ENCODE assay signal across 19 mouse cellular contexts in the genomic region with DNA sequence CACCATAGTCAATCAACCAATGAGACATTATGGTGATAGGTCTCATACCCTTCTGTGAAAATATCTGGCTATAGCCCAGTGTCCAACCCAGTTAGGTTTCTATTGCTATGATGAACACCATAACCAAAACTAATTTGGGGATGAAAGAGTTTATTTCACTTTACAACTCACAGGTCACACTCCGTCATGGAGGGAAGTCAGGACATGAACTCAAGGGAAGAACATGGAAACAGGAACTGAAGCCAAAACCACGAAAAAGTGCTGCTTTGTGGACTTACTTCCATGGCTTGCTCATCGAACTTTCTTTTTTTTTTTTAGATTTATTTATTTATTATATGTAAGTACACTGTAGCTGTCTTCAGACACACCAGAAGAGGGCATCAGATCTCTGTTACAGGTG.
"Had no signal": no experiment of that assay in that cellular context is flagged by ENCODE, and none has a peak within 500 bp of the region (broad histone marks: within the 10 kb centered on the region; RNA-seq: fewer than 3 reads in every experiment).

No protein-coding gene starts in this region.

- DNase-seq: liver, embryonic 13.5 days; liver, postnatal 0 days; lung, adult 2 months; lung, postnatal 14 days; right cerebral cortex, postnatal 25 days; right cerebral cortex, postnatal 4 days; spleen, adult 18-20 months; thymus, adult 18-20 months; thymus, postnatal 14 days; thymus, postnatal 36 days had no signal

- H3K4me3 ChIP-seq: liver, embryonic 13.5 days; liver, embryonic 15.5 days; lung, embryonic 15.5 days; megakaryocyte, embryonic 14.5 days; midbrain, embryonic 13.5 days; midbrain, embryonic 15.5 days; neural tube, embryonic 12.5 days had no signal

- H3K4me1 ChIP-seq: liver, embryonic 13.5 days; liver, embryonic 15.5 days; lung, embryonic 15.5 days; midbrain, embryonic 13.5 days; midbrain, embryonic 15.5 days; neural tube, embryonic 12.5 days had no signal

- H3K27ac ChIP-seq: liver, embryonic 13.5 days; liver, embryonic 15.5 days; lung, embryonic 15.5 days; macrophage; midbrain, embryonic 13.5 days; midbrain, embryonic 15.5 days; neural tube, embryonic 12.5 days had no signal

- H3K9me3 ChIP-seq: liver, embryonic 13.5 days; liver, embryonic 15.5 days; lung, embryonic 15.5 days; midbrain, embryonic 13.5 days; midbrain, embryonic 15.5 days; neural tube, embryonic 12.5 days had no signal

- H3K4me2 ChIP-seq: liver, embryonic 13.5 days; liver, embryonic 15.5 days; lung, embryonic 15.5 days; midbrain, embryonic 11.5 days; midbrain, embryonic 13.5 days; midbrain, embryonic 15.5 days; neural tube, embryonic 12.5 days had no signal

- H3K27me3 ChIP-seq: liver, embryonic 13.5 days; liver, embryonic 15.5 days; lung, embryonic 15.5 days; megakaryocyte, embryonic 14.5 days; midbrain, embryonic 13.5 days; midbrain, embryonic 15.5 days; neural tube, embryonic 12.5 days had no signal

- H3K9ac ChIP-seq: liver, embryonic 13.5 days; liver, embryonic 15.5 days; liver, postnatal 0 days; lung, embryonic 15.5 days; midbrain, embryonic 13.5 days; midbrain, embryonic 15.5 days; neural tube, embryonic 12.5 days had no signal

- H3K36me3 ChIP-seq: liver, embryonic 13.5 days; liver, embryonic 15.5 days; lung, embryonic 15.5 days; midbrain, embryonic 13.5 days; midbrain, embryonic 15.5 days; neural tube, embryonic 12.5 days had no signal

- ATAC-seq: liver, postnatal 0 days; lung, postnatal 0 days; midbrain, embryonic 13.5 days; midbrain, embryonic 15.5 days had no signal
